Mouse (Mus musculus): Measurements from ENCODE around the gene Rps6ka2. TPM values are rescaled to one million over a fixed set of nuclear protein-coding genes. Genes with fewer than 3 reads are reported as not detected.

Gene Rps6ka2
- 11.0 TPM for polyA plus RNA-seq (2014; fragmentation: Illumina TruSeq; extraction: RNeasy Lipid Tissue Mini Kit (QIAGEN cat#74804); ENCODE audit: low read depth, low replicate concordance)

GRCm38 (mm10) chr17:7169627-7170303 lies at the start of gene Rps6ka2:
Gene Rps6ka2 (plus strand): TSS chr17:7170115.

GRCm38 (mm10) chr17:7324346-7324745 lies 154.4 kb downstream of the Rps6ka2 start, which contains the start of gene Tcp10a:
Gene Tcp10a (plus strand): TSS chr17:7324646.

GRCm38 (mm10) chr17:7352596-7352995 lies 182.7 kb downstream of the Rps6ka2 start, which contains the start of gene Ttll2:
Gene Ttll2 (minus strand): TSS chr17:7352696.

Other genes starting within 250 kb of the Rps6ka2 start
- 72.9 TPM for gene Rsph3b, start 221.4 kb upstream of the Rps6ka2 start, polyA plus RNA-seq (2014; fragmentation: Illumina TruSeq; extraction: RNeasy Lipid Tissue Mini Kit (QIAGEN cat#74804); ENCODE audit: low read depth, low replicate concordance)
- 25.2 TPM for gene Tagap1, start 209.0 kb upstream of the Rps6ka2 start, polyA plus RNA-seq (2014; fragmentation: Illumina TruSeq; extraction: RNeasy Lipid Tissue Mini Kit (QIAGEN cat#74804); ENCODE audit: low read depth, low replicate concordance)
- gene Rnaset2b, start 199.5 kb upstream of the Rps6ka2 start, polyA plus RNA-seq (2014; fragmentation: Illumina TruSeq; extraction: RNeasy Lipid Tissue Mini Kit (QIAGEN cat#74804); ENCODE audit: low read depth, low replicate concordance): 350 TPM
- not detected for gene Gm49721, start 191.2 kb upstream of the Rps6ka2 start, polyA plus RNA-seq (2014; fragmentation: Illumina TruSeq; extraction: RNeasy Lipid Tissue Mini Kit (QIAGEN cat#74804); ENCODE audit: low read depth, low replicate concordance)
- not detected for gene Gm1604a, start 144.5 kb upstream of the Rps6ka2 start, polyA plus RNA-seq (2014; fragmentation: Illumina TruSeq; extraction: RNeasy Lipid Tissue Mini Kit (QIAGEN cat#74804); ENCODE audit: low read depth, low replicate concordance)
- gene Tcp10a, start 154.5 kb downstream of the Rps6ka2 start, polyA plus RNA-seq (2014; fragmentation: Illumina TruSeq; extraction: RNeasy Lipid Tissue Mini Kit (QIAGEN cat#74804); ENCODE audit: low read depth, low replicate concordance): 9.5 TPM
- 0.76 TPM for gene Ttll2, start 182.6 kb downstream of the Rps6ka2 start, polyA plus RNA-seq (2014; fragmentation: Illumina TruSeq; extraction: RNeasy Lipid Tissue Mini Kit (QIAGEN cat#74804); ENCODE audit: low read depth, low replicate concordance)
- gene Gm49630, start 201.9 kb downstream of the Rps6ka2 start, polyA plus RNA-seq (2014; fragmentation: Illumina TruSeq; extraction: RNeasy Lipid Tissue Mini Kit (QIAGEN cat#74804); ENCODE audit: low read depth, low replicate concordance): not detected
- gene Unc93a2, start 215.3 kb downstream of the Rps6ka2 start, polyA plus RNA-seq (2014; fragmentation: Illumina TruSeq; extraction: RNeasy Lipid Tissue Mini Kit (QIAGEN cat#74804); ENCODE audit: low read depth, low replicate concordance): 2.1 TPM